Mouse (Mus musculus): ENCODE data around the gene Gm28576. TPM values are rescaled to one million over a fixed set of nuclear protein-coding genes. Genes with fewer than 3 reads are reported as not detected.

The Gm28576 gene
- polyA plus RNA-seq (2017; shearing (Covaris generic)), result not detected

DNA sequence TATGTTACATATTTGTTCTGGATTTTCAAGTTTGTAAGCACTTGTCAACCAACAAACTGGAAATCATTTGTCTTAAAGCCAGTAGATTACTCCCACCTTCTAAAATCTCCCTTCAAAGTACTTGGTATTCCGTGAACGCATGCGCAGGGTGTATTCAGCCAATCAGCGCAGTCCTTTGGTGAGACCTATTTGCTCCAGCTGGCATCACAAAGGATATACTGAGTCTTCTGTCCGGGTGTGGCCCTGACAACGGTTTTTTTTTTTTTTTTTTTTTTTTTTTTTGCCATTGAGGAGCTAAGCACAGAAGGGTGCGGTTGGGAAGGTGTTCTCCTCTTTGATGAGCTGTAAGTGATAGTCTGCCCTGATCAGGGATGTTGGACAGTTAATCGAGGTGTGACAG is at the start of gene Gm28576:
TSS of gene Gm28576 (plus strand) at position 301 of the 400 bp plus-strand sequence.

Other genes with a start within 250 kb of the Gm28576 start
- 0.18 TPM for gene Gm20826, start 84.5 kb upstream of the Gm28576 start, polyA plus RNA-seq (2017; shearing (Covaris generic))